Mouse (Mus musculus): ENCODE results near the gene Yju2.

GRCm38 (mm10) chr17:55933191-55933590 lies 25.7 kb upstream of the Yju2 start:
- TF ChIP-seq CTCF (IDR thresholded peaks at IDR 0.05; ENCODE audit: insufficient read depth, low read length) (no peak), POLR2A (IDR thresholded peaks at IDR 0.05; ENCODE audit: borderline replicate concordance, extremely low read depth, low read depth, low read length) (no peak)

Measured in lung, adult 2 months (tissue).